Comparison of ENCODE assay signal across 8 mouse cellular contexts in the genomic region with DNA sequence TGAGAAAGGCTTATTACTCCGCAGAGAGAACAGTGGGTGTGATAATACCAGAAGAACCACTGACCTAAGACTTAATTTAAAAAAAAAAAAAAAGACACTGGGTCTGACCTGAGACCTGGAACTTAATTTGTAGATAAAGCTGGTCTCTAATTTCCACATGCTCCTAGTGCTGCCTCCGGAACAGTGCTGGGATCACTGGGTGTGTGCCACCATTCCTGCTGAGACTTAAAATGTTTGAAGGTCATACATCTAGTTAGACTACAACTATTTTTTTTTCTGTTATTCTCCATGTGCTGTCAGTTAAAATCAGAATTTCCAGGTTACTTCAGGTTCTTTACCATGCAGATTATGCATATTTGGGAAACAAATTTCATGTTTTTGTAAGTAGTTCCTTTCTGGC. TPM values are rescaled to one million over a fixed set of nuclear protein-coding genes. Genes with fewer than 3 reads are reported as not detected.
DNase-seq lines count a peak whose midpoint lies in the region; ATAC-seq lines count a peak whose summit lies in the region.
"Had no signal": no experiment of that assay in that cellular context is flagged by ENCODE, and none has a peak within 500 bp of the region (broad histone marks: within the 10 kb centered on the region; RNA-seq: fewer than 3 reads in every experiment).

No protein-coding gene starts in this region.

- H3K27me3 ChIP-seq in lung, embryonic 16.5 days (ENCODE audit: control insufficient read depth, insufficient read depth, low read depth, low read length) = no peaks in the 10 kb centered on the region
- H3K27me3 ChIP-seq in forebrain, embryonic 10.5 days (ENCODE audit: poor library complexity, severe bottlenecking) = no peaks in the 10 kb centered on the region
- no peaks in the 10 kb centered on the region for H3K27me3 ChIP-seq in limb, embryonic 11.5 days (ENCODE audit: control insufficient read depth, insufficient read depth, low read length)
- H3K27me3 ChIP-seq in stomach, embryonic 14.5 days (ENCODE audit: control insufficient read depth, insufficient read depth, low read length) = no peaks in the 10 kb centered on the region

- no peak for ATAC-seq in lung, embryonic 16.5 days (ENCODE audit: low read depth)
- ATAC-seq in limb, embryonic 11.5 days (ENCODE audit: insufficient number of reproducible peaks, low FRiP score, low TSS enrichment, low read depth) = no peak
- no peak for ATAC-seq in stomach, embryonic 14.5 days (ENCODE audit: insufficient number of reproducible peaks, insufficient read depth, low FRiP score, low read depth)

- DNase-seq in lung, postnatal 4 days = no peak
- no peak for DNase-seq in forebrain, embryonic 10.5 days (ENCODE audit: extremely low spot score, low spot score)
- no peak for DNase-seq in limb, embryonic 11.5 days (ENCODE audit: low spot score)
- no peak for DNase-seq in testis, postnatal 10 days (ENCODE audit: low spot score)
- no peak for DNase-seq in adrenal gland, postnatal 14 days
- DNase-seq: thymus, postnatal 14 days had no signal

- 31% methylated on average over 2 of the region's 2 CpGs for WGBS in lung, embryonic 16.5 days
- WGBS in forebrain, embryonic 10.5 days = 87% methylated on average over 2 of the region's 2 CpGs
- WGBS in limb, embryonic 11.5 days = 81% methylated on average over 2 of the region's 2 CpGs
- 47% methylated on average over 2 of the region's 2 CpGs for WGBS in stomach, embryonic 14.5 days

- H3K4me1 ChIP-seq in lung, embryonic 16.5 days (replicated peaks; ENCODE audit: control insufficient read depth, insufficient read depth, low read length) = peaks cover 29% of the 10 kb centered on the region
- H3K4me1 ChIP-seq in forebrain, embryonic 10.5 days = peaks cover 38% of the 10 kb centered on the region
- H3K4me1 ChIP-seq in limb, embryonic 11.5 days (ENCODE audit: control insufficient read depth, insufficient read depth, low read length) = no peaks in the 10 kb centered on the region; the same call in 1 of the 2 replicates
- H3K4me1 ChIP-seq in stomach, embryonic 14.5 days (ENCODE audit: control insufficient read depth, insufficient read depth, low read length) = peaks cover 29% of the 10 kb centered on the region

- H3K36me3 ChIP-seq in lung, embryonic 16.5 days (ENCODE audit: control insufficient read depth, insufficient read depth, low read length) = peaks cover 5% of the 10 kb centered on the region; the same call in 1 of the 2 replicates
- peaks cover 18% of the 10 kb centered on the region for H3K36me3 ChIP-seq in forebrain, embryonic 10.5 days (replicated peaks)
- H3K36me3 ChIP-seq in limb, embryonic 11.5 days (ENCODE audit: control insufficient read depth, insufficient read depth, low read length) = no peaks in the 10 kb centered on the region; the same call in 1 of the 2 replicates
- H3K36me3 ChIP-seq in stomach, embryonic 14.5 days (ENCODE audit: control insufficient read depth, insufficient read depth, low read length) = peaks cover 11% of the 10 kb centered on the region

- H3K4me2 ChIP-seq in lung, embryonic 16.5 days (ENCODE audit: low read depth, low read length) = peak overlapping the region; percentile 84
- peak overlapping the region; percentile 83 for H3K4me2 ChIP-seq in limb, embryonic 11.5 days (ENCODE audit: low read depth, severe bottlenecking)
- H3K4me2 ChIP-seq in stomach, embryonic 14.5 days (replicated peaks; ENCODE audit: low read depth, low read length) = peak overlapping the region; percentile 86

- peak overlapping the region; percentile 56 for H3K9ac ChIP-seq in lung, embryonic 16.5 days (ENCODE audit: low read length)
- H3K9ac ChIP-seq in limb, embryonic 11.5 days (ENCODE audit: low read length) = no peak overlapping the region
- peak overlapping the region; percentile 25; the same call in 1 of the 2 replicates for H3K9ac ChIP-seq in stomach, embryonic 14.5 days (replicated peaks; ENCODE audit: low read depth, low read length)

- H3K9me3 ChIP-seq in lung, embryonic 16.5 days (ENCODE audit: control insufficient read depth, low read length) = no peaks in the 10 kb centered on the region
- no peaks in the 10 kb centered on the region for H3K9me3 ChIP-seq in forebrain, embryonic 10.5 days
- H3K9me3 ChIP-seq in limb, embryonic 11.5 days (ENCODE audit: control insufficient read depth, low read length) = no peaks in the 10 kb centered on the region
- no peaks in the 10 kb centered on the region for H3K9me3 ChIP-seq in stomach, embryonic 14.5 days (ENCODE audit: control insufficient read depth, low read depth, low read length)

- H3K4me3 ChIP-seq in lung, embryonic 16.5 days (ENCODE audit: low read length) = peak overlapping the region; percentile 54
- H3K4me3 ChIP-seq in forebrain, embryonic 10.5 days = peak overlapping the region; percentile 66
- H3K4me3 ChIP-seq in limb, embryonic 11.5 days (ENCODE audit: low read depth, low read length) = no peak overlapping the region
- peak overlapping the region; percentile 87 for H3K4me3 ChIP-seq in stomach, embryonic 14.5 days (ENCODE audit: low read depth, low read length)

- no peak overlapping the region for H3K27ac ChIP-seq in lung, embryonic 16.5 days (ENCODE audit: low read length)
- no peak overlapping the region for H3K27ac ChIP-seq in forebrain, embryonic 10.5 days
- H3K27ac ChIP-seq in limb, embryonic 11.5 days (replicated peaks; ENCODE audit: low read depth, low read length) = no peak overlapping the region
- peak overlapping the region; percentile 21; the same call in 1 of the 2 replicates for H3K27ac ChIP-seq in stomach, embryonic 14.5 days (ENCODE audit: low read length)

RNA-seq across cellular contexts. Expression of a gene that starts 2.2 kb away (rescaled TPM):
- polyA plus RNA-seq in lung, embryonic 16.5 days (2015; fragmentation: Nextera tagmentation; extraction: Ambion mirVana) = 38.0 and 41.8 TPM in 2 replicates
- 13.4 and 13.8 TPM in 2 replicates for polyA plus RNA-seq in forebrain, embryonic 10.5 days (2016; fragmentation: Nextera tagmentation; extraction: Ambion mirVana)
- 14.8 and 15.8 TPM in 2 replicates for polyA plus RNA-seq in limb, embryonic 11.5 days (2014; fragmentation: Nextera tagmentation; extraction: Ambion mirVana)
- polyA plus RNA-seq in stomach, embryonic 14.5 days (2014; fragmentation: Nextera tagmentation; extraction: Ambion mirVana) = 37.9 and 43.3 TPM in 2 replicates
- 30.4 and 34.1 TPM in 2 replicates for total RNA-seq in adrenal gland, postnatal 14 days (2021)

RNA-seq across cellular contexts. Expression of a gene that starts 2.2 kb away (rescaled TPM):
- 531 and 556 TPM in 2 replicates for polyA plus RNA-seq in lung, embryonic 16.5 days (2015; fragmentation: Nextera tagmentation; extraction: Ambion mirVana)
- 257 and 290 TPM in 2 replicates for polyA plus RNA-seq in forebrain, embryonic 10.5 days (2016; fragmentation: Nextera tagmentation; extraction: Ambion mirVana)
- 249 and 319 TPM in 2 replicates for polyA plus RNA-seq in limb, embryonic 11.5 days (2014; fragmentation: Nextera tagmentation; extraction: Ambion mirVana)
- polyA plus RNA-seq in stomach, embryonic 14.5 days (2014; fragmentation: Nextera tagmentation; extraction: Ambion mirVana) = 308 and 334 TPM in 2 replicates
- total RNA-seq in adrenal gland, postnatal 14 days (2021) = 359 and 362 TPM in 2 replicates

RNA-seq across cellular contexts. Expression of a gene that starts 11.5 kb away (rescaled TPM):
- 19.1 and 21.9 TPM in 2 replicates for polyA plus RNA-seq in lung, embryonic 16.5 days (2015; fragmentation: Nextera tagmentation; extraction: Ambion mirVana)
- 34.8 and 40.0 TPM in 2 replicates for polyA plus RNA-seq in forebrain, embryonic 10.5 days (2016; fragmentation: Nextera tagmentation; extraction: Ambion mirVana)
- polyA plus RNA-seq in limb, embryonic 11.5 days (2014; fragmentation: Nextera tagmentation; extraction: Ambion mirVana) = 15.9 and 20.5 TPM in 2 replicates
- 21.3 and 27.4 TPM in 2 replicates for polyA plus RNA-seq in stomach, embryonic 14.5 days (2014; fragmentation: Nextera tagmentation; extraction: Ambion mirVana)
- 6.8 and 13.2 TPM in 2 replicates for total RNA-seq in adrenal gland, postnatal 14 days (2021)

RNA-seq across cellular contexts. Expression of a gene that starts 17.9 kb away (rescaled TPM):
- polyA plus RNA-seq in lung, embryonic 16.5 days (2015; fragmentation: Nextera tagmentation; extraction: Ambion mirVana) = 36.8 and 41.6 TPM in 2 replicates
- 31.6 and 34.3 TPM in 2 replicates for polyA plus RNA-seq in forebrain, embryonic 10.5 days (2016; fragmentation: Nextera tagmentation; extraction: Ambion mirVana)
- polyA plus RNA-seq in limb, embryonic 11.5 days (2014; fragmentation: Nextera tagmentation; extraction: Ambion mirVana) = 36.7 and 49.1 TPM in 2 replicates
- polyA plus RNA-seq in stomach, embryonic 14.5 days (2014; fragmentation: Nextera tagmentation; extraction: Ambion mirVana) = 44.2 and 46.9 TPM in 2 replicates
- 16.9 and 21.2 TPM in 2 replicates for total RNA-seq in adrenal gland, postnatal 14 days (2021)

RNA-seq across cellular contexts. Expression of a gene that starts 30.6 kb away (rescaled TPM):
- 649 and 714 TPM in 2 replicates for polyA plus RNA-seq in lung, embryonic 16.5 days (2015; fragmentation: Nextera tagmentation; extraction: Ambion mirVana)
- polyA plus RNA-seq in forebrain, embryonic 10.5 days (2016; fragmentation: Nextera tagmentation; extraction: Ambion mirVana) = 806 and 868 TPM in 2 replicates
- 798 and 887 TPM in 2 replicates for polyA plus RNA-seq in limb, embryonic 11.5 days (2014; fragmentation: Nextera tagmentation; extraction: Ambion mirVana)
- polyA plus RNA-seq in stomach, embryonic 14.5 days (2014; fragmentation: Nextera tagmentation; extraction: Ambion mirVana) = 676 and 679 TPM in 2 replicates
- 551 and 754 TPM in 2 replicates for total RNA-seq in adrenal gland, postnatal 14 days (2021)
